Mouse (Mus musculus): Measurements from ENCODE around the gene Ngfr.

Ngfr gene

GRCm38 (mm10) chr11:95563849-95564248, 23.7 kb downstream of the Ngfr start:
- DNase-seq: no peak

DNA sequence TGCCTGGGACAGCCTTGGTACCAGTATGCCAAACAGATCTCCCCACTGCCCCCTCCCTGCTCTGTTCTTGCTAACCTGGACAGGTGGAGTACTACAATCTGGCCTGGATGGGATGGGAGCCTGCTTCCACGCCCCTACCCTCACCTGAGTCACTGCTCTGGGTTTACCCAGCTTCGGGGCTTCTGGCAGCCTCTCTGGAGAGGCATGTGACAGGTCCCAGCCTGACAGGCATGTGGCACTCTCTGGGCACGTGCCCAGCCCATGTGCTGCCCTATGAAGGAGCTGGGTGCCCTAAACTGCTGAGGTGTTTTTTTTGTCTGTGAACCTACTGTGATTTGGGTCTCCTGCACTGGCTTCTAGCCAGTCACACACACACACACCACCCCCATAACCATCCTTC, 26.8 kb downstream of the Ngfr start:
- DNase-seq: no peak

- DNase-seq: no peak
Observed at GRCm38 (mm10) chr11:95559761-95560160, 27.8 kb downstream of the Ngfr start.

DNA sequence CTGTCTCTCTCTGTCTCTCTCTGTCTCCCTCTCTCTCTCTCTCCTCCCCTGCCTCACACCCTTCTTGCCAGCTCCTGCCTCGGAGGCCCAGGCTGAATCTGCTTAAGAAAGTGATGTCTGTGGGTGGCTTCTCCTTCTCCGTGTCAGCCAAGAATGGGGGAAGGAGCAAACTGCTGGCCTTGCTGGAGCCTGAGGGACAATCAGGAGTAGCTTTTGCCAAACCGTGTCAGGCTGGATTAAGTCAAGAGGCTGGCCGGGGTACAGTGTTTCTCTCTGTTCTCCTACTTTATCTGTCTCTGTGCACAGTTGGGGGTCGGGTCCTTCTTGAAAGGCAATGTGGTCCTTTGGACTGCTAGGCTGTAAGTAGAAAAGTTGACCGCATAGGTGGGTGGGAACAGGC, 29.8 kb downstream of the Ngfr start:
- DNase-seq: no peak

DNA sequence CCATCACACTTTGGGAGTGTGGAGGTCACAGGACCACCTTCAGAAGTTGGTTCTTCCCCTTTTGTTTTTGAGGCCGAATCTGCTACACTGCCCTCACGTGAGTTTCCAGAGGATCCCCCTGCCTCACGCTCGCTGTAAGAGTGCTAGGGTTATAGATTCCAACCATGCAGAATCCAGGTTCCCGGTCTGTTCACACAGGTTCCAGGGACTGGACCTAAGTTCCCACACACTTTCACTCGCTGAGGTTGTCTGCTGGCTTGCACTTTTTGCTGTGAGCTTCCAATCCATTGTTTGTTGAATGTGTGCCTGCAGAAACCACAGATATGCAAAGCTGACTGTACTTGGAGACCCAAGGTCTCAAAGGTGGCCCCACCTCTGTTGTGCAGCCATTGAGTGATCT, 30.5 kb downstream of the Ngfr start:
- DNase-seq: no peak

GRCm38 (mm10) chr11:95555279-95555678, 32.3 kb downstream of the Ngfr start:
- no peak for DNase-seq

DNA sequence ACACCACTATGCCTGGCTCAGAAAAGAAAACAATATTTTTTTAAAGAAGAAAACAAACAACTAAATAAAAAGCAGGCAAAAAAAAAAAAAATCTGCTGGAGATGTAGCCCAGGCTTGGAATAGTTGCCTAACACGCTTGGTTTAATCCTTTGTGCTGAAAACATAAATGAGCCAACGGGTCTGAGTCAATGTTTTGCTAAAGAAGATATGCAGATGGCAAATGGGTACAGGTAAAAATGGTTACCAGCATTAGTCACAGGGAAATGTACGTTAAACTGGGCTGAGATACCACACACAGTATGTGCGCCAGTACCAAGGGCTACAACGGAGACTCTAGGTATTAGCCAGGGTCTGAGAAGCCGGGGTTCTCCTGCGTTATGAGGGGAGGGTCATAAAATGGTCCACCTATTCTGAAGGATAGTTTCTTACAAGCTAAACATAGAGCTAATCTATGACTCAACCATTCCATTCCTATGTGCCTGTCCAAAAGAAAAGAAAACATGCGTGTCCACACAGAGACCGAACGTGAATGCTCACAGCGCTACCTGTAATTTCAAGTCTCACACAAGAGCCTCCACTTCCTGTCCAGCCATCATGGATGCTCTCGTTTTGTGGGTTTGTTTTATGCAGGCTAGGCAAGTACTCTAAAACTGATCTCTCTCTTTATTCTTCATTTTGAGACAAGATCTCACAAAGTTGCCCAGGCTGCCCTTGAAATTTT, 37.1 kb downstream of the Ngfr start:
- DNase-seq: no peak

DNA sequence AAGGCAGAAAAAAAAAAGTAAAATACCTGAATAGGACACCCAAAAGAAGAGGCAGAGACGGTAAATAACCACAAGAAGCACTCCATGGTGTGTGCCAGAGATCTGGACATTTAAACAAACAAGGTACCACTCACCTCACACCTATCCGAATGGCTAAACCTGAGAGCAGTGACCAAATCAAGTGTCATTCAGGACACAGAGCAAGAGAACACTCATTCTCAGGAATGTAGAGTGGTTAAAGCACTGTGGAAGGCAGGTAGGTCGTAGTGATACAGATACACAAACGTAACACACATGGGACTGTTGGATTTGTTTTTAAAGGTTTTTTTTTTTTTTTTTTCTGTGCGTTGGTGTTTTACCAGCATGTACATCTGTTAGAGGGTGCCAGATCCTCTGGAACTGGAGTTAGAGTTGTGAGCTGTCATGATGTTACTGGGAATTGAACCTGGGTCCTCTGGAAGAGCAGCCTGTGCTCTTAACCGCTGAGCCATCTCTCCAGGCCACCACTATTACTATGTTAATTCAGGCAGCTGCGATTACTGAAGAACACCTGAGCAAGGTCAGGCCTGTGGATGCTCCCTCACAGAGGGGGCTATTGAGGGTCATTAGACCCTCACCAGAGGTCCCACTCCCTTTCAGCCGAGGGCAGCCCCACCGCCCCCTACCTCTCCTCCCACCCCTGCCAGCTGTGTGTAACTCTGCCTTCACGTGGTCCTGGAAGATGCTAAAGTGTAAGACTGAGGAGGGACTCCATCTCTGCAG, 41.3 kb downstream of the Ngfr start:
- no peak for DNase-seq

DNA sequence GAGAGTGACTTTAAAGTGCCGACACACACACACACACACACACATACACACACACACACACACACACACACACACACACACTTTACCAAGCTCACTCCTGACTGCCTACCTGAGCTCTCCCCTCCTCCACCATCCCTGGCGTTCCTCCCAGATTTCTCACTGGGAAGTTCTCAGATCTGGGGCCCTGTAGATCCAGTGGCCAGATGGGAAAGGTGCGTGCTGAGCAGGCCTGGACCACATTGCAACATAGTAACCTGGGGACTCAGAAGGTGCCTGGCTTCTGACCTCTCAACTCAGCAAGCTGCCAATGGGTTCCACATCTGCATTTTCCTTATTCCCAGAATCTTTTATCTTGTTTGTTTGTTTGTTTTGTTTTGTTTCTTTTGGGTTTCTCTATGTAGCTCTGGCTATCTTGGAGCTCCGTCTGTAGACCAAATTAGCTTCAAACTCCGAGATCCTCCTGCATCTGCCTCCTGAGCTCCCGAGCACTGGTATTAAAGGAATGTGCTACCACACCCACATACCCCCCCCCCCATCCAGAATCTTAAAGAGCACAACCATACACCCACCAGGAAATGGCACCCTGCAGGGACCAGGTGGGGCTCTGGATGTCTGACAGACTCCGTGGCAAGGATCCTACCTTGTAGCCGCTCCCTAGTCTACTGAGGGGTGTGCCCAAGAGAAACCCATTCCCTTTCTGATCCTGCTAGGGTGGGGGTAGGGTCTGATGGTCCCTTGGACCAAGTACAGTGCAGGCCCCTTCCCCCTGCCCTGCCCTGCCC, 42.8 kb downstream of the Ngfr start:
- no peak for DNase-seq

GRCm38 (mm10) chr11:95540637-95541385, 46.7 kb downstream of the Ngfr start:
- DNase-seq: no peak

DNA sequence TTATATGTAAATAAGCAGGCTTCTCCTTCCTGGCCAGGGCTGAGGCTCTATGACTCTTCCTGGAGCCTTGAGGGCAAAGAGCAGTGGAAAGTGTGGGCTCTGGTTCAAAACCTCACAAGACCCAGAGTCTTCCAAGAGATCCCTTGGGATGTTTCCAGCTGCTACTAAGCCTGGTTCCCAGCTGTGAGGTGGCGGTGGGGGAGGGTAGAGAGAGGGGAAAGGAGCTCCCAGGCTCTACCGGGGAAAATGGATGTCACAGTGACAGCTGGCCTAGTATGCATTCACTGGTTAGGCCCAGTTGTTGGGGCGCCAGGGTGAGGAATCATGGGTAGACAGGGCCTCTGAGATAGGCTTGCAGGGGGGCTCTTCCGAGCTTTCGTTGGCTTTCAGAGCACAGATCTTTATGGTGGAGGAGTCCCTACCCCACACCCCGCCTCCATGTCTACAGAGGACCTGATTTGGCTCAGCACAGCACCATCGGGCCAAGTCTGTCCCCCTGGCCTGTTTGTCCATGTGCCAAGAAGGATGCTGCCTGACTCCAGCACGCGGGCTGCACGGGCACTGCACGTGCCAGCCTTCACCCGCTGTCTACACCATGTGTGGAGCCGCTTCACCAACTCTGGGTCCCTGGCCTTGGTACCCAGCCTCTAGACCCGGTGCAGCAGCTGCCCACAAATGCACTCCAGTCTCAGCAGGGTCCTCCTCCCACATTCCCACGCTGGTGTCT, 49.0 kb downstream of the Ngfr start:
- no peak for DNase-seq

- peak; percentile 36 to 39 for DNase-seq
Observed at GRCm38 (mm10) chr11:95533484-95534160, 53.9 kb downstream of the Ngfr start.

GRCm38 (mm10) chr11:95532353-95533072, 55.0 kb downstream of the Ngfr start:
- DNase-seq: no peak

DNA sequence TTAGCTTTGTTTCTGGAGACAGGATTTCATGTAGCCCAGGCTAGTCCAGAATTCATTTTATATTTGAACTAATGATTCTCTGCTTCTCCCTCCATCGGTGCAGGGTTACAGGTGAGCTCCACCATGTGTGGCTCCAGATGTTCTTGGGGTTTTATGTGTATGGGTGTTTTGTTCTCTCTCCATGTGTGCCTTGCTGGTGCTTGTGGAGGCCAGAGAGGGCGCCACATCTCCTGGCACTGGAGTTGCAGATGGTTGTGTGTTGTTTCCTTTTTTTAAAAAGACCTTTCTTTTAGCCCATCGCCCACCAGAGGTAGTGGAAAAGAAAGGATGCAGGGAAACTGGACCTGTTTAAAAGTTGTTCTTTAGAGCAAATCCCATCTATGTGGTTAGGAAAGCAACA, 59.3 kb downstream of the Ngfr start:
- no peak for DNase-seq

DNA sequence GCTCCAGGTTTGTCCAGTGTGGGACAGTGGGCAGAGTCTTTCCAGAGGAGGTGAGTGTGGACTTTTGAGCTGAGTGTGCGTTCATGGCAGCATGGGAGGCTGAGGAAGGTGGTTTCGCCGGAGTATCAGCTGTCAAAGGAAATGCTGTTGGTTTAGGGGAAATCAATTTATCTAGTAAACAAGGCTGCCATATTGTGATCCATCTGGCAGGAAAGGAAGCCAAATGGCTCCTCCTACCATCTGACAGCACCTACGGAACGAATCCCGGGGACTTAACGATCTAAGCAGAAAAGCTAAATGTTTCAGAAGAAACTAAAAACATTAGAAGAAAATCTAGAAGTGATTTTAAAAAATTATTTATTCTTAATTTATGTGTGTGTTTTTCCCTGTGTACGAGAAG, 60.2 kb downstream of the Ngfr start:
- no peak for DNase-seq

- DNase-seq: peak; percentile 41 to 51
Observed at GRCm38 (mm10) chr11:95521563-95521962, 66.0 kb downstream of the Ngfr start.

- peak; percentile 67 to 74 for DNase-seq
Observed at GRCm38 (mm10) chr11:95520456-95521072, 67.0 kb downstream of the Ngfr start.

- DNase-seq: no peak
Observed at GRCm38 (mm10) chr11:95519996-95520395, 67.5 kb downstream of the Ngfr start.

DNA sequence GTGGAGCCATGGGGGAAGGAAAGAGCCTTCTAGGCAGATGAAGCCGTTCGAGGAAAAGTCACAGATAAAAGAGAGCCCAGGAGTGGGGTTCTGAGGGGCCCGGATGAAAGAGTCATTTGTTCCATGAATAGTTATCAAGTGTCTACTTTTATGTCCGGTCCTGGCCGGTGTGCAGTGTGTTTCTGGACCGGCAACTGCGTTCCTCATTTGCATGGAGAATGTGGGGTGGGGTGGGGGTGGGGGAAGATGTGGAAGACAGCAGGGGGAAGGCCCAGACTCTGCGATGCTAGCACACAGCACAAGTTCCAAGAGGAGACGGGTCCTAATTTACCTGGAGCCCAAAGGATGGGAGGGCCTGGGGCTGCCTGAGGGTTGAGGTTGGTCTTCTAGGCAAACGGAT, 68.2 kb downstream of the Ngfr start:
- no peak for DNase-seq

Measured in thymus, adult 18-20 months (tissue).